Mouse (Mus musculus) testis, adult 2 months (tissue): ENCODE measurements around the gene Cygb.

ENCODE experiments used
- CTCF ChIP-seq: fragments of 200-500 bp; IDR thresholded peaks from 2 replicates; pipeline ENCODE4 v1.5.1; 2012; ENCODE audit warnings: low read depth, mild to moderate bottlenecking, inconsistent platforms, low read length, moderate library complexity; ENCODE audit not compliant: control insufficient read depth, insufficient read depth, insufficient replicate concordance
- POLR2A ChIP-seq: fragments of 200-500 bp; IDR thresholded peaks from 2 replicates; pipeline ENCODE4 v1.6.1; 2012; ENCODE audit warnings: low read depth, mild to moderate bottlenecking, inconsistent platforms, low read length, moderate library complexity; ENCODE audit not compliant: control insufficient read depth

- TF ChIP-seq CTCF (no peak), POLR2A (no peak)
These were observed 52.9 kb downstream of the Cygb start for GRCm38 (mm10) chr11:116601166-116601565.
